Mouse (Mus musculus) spleen, adult 2 months (tissue): ENCODE results near the gene March6. TPM values are rescaled to one million over a fixed set of nuclear protein-coding genes. Genes with fewer than 3 reads are reported as not detected.

Experiments used
- DNase-seq, 2 experiments: peaks; one replicate each; pipeline versions ENCODE4 v3.0.0 to v3.0.0-alpha.2; 2012 to 2021; ENCODE audit warnings: low spot score in 2 of 2, low read depth in 1 of 2
- H3K27ac ChIP-seq: fragments of 200-500 bp; 2 replicates; pipeline ENCODE4 v1.5.1; 2012; ENCODE audit warnings: low read length, inconsistent platforms; ENCODE audit not compliant: insufficient read depth
- H3K27me3 ChIP-seq: fragments of 200-500 bp; 2 replicates; pipeline ENCODE4 v1.6.1; 2012; ENCODE audit warnings: mild to moderate bottlenecking, moderate library complexity, low read length, inconsistent platforms; ENCODE audit not compliant: control insufficient read depth, insufficient read depth
- H3K36me3 ChIP-seq: fragments of 200-500 bp; 2 replicates; pipeline ENCODE4 v1.6.1; 2012; ENCODE audit warnings: mild to moderate bottlenecking, low read length, inconsistent platforms; ENCODE audit not compliant: control insufficient read depth, insufficient read depth
- H3K4me1 ChIP-seq: fragments of 200-500 bp; 2 replicates; pipeline ENCODE4 v1.6.1; 2011; ENCODE audit warnings: inconsistent platforms; ENCODE audit not compliant: control insufficient read depth, insufficient read depth, insufficient read length
- H3K4me3 ChIP-seq: fragments of 200-500 bp; 2 replicates; pipeline ENCODE4 v1.5.1; 2011; ENCODE audit warnings: mild to moderate bottlenecking, inconsistent platforms; ENCODE audit not compliant: insufficient read depth, insufficient read length; ENCODE audit errors: extremely low read depth
- CTCF ChIP-seq: fragments of 200-500 bp; IDR thresholded peaks from 2 replicates; pipeline ENCODE4 v1.5.1; 2011; ENCODE audit warnings: mild to moderate bottlenecking, inconsistent platforms; ENCODE audit not compliant: insufficient read depth, insufficient read length, insufficient replicate concordance; ENCODE audit errors: extremely low read depth
- POLR2A ChIP-seq: fragments of 200-500 bp; IDR thresholded peaks from 2 replicates; pipeline ENCODE4 v1.6.1; 2011; ENCODE audit warnings: low read depth, low read length, inconsistent platforms
- WGBS: fragments of 180-500 bp; shearing (Covaris S2); methylation state at CpG from one replicate; pipeline ENCODE4 v1.1.7; 2018; 5-methylcytosine and 5-hydroxymethylcytosine counted together
- polyA plus RNA-seq: library from polyadenylated mRNA; depleted of rRNA; stranded (reverse); fragments of >200 nt; gene quantifications from 2 replicates; pipeline ENCODE4 v1.2.3, GENCODE M21; 2012

Gene March6
- polyA plus RNA-seq, 1 experiment = 8.7 TPM

DNA sequence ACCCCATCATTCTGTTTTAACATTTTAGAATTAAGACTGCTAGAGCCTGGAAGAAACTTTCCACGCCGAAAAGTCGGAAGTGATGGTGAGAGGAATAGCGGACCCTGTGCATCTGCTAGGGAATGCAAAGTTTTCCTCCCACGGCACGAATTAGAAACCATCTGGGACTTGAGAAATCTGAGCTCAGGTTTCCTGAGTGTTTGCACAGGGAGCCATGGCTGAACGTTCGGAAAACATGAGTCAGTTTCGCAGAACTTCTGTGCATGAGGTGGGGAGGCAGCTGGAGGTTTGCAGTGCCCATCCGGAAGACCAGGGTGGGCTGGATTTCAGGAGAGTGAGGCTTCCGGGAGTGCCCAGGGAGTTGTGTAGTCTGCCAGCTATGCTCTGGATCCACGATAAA lies 102.3 kb downstream of the March6 start:
- Histone ChIP-seq H3K27ac (no peak overlapping the region), H3K4me3 (no peak overlapping the region), H3K4me1 (no peaks in the 10 kb centered on the region), H3K36me3 (no peaks in the 10 kb centered on the region), H3K27me3 (no peaks in the 10 kb centered on the region)
- 93% methylated on average over 12 of the region's 12 CpGs for WGBS
- TF ChIP-seq CTCF = no peak
- TF ChIP-seq POLR2A = no peak
- DNase-seq = no peak

- H3K4me1 ChIP-seq = no peaks in the 10 kb centered on the region
- WGBS = 72% methylated on average over 3 of the region's 3 CpGs
- DNase-seq = no peak
- no peak overlapping the region for H3K27ac ChIP-seq
- TF ChIP-seq CTCF = no peak
- TF ChIP-seq POLR2A = no peak
- no peaks in the 10 kb centered on the region for H3K36me3 ChIP-seq
- no peaks in the 10 kb centered on the region for H3K27me3 ChIP-seq
- H3K4me3 ChIP-seq = no peak overlapping the region
Measured at GRCm38 (mm10) chr15:31427390-31427789, 103.5 kb downstream of the March6 start.

GRCm38 (mm10) chr15:31426066-31426706 lies 104.7 kb downstream of the March6 start:
- DNase-seq = no peak
- Histone ChIP-seq H3K27ac (no peak overlapping the region), H3K4me3 (no peak overlapping the region), H3K4me1 (no peaks in the 10 kb centered on the region), H3K27me3 (no peaks in the 10 kb centered on the region), H3K36me3 (no peaks in the 10 kb centered on the region)
- TF ChIP-seq CTCF (no peak), POLR2A (no peak)
- 25% methylated on average over 8 of the region's 8 CpGs for WGBS

- Histone ChIP-seq H3K27ac (no peak overlapping the region), H3K27me3 (no peaks in the 10 kb centered on the region), H3K4me1 (no peaks in the 10 kb centered on the region; the same call in 1 of the 2 replicates), H3K4me3 (no peak overlapping the region), H3K36me3 (no peaks in the 10 kb centered on the region)
- TF ChIP-seq CTCF (no peak), POLR2A (no peak)
- WGBS = 76% methylated on average over 7 of the region's 7 CpGs
- DNase-seq = no peak
Measured at GRCm38 (mm10) chr15:31422649-31423369, 108.0 kb downstream of the March6 start.

- H3K27ac ChIP-seq = no peak overlapping the region
- H3K4me3 ChIP-seq = no peak overlapping the region
- WGBS = 51% methylated on average over 9 of the region's 9 CpGs
- no peaks in the 10 kb centered on the region; the same call in 1 of the 2 replicates for H3K4me1 ChIP-seq
- H3K27me3 ChIP-seq = no peaks in the 10 kb centered on the region
- DNase-seq = peak; percentile 23 to 60
- TF ChIP-seq POLR2A (no peak), CTCF (peak; percentile 72; the same call in 1 of the 2 replicates)
- H3K36me3 ChIP-seq = no peaks in the 10 kb centered on the region
Measured at GRCm38 (mm10) chr15:31419037-31419436, 111.8 kb downstream of the March6 start.

DNA sequence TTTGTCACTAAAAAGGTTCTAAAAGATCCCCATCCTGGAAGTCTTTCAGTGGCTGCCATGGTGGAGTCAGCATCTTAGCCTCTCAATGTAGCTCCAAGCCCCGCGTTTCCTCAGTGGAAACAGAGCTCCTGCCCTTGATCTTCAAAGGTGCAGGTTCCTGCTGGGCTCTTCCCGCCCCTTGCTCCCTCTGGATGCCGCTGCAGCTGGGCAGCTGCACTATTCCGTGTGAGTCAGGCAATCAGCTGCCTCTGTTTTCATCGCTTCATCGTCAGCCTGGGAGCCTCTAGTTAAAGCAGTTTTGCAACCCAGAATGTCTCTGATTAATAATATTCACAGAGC lies 112.2 kb downstream of the March6 start:
- no peak overlapping the region for H3K27ac ChIP-seq
- no peaks in the 10 kb centered on the region for H3K27me3 ChIP-seq
- no peaks in the 10 kb centered on the region; the same call in 1 of the 2 replicates for H3K4me1 ChIP-seq
- 20% methylated on average over 7 of the region's 7 CpGs for WGBS
- TF ChIP-seq POLR2A (no peak), CTCF (no peak)
- H3K4me3 ChIP-seq = peak overlapping the region; percentile 34; the same call in 1 of the 2 replicates
- DNase-seq = no peak
- H3K36me3 ChIP-seq = no peaks in the 10 kb centered on the region
